ENCODE assay signal across 9 mouse cellular contexts in the genomic region with DNA sequence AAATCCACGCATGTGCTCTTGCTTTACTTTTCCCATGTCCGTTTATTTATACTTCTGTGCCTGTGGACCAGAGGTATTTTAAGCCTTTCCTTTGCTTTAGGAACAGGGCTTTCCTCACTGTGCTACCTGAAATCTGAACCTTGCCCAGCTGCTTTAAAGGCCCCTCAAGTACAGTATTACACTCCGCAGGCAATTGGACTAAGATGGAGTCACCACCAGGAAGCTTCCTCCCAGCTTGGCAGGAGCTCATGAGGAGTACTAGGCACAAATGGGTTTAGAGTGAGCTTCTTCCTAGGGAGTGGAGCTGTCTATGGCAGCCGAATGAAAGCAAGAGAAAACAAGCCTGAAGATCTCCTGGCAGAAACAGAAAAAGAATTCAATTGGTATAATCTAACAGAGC. TPM values are rescaled to one million over a fixed set of nuclear protein-coding genes. Genes with fewer than 3 reads are reported as not detected.
DNase-seq lines count a peak whose midpoint lies in the region; ATAC-seq and TF ChIP-seq lines count a peak whose summit lies in the region.
"Had no signal": no experiment of that assay in that cellular context is flagged by ENCODE, and none has a peak within 500 bp of the region (broad histone marks: within the 10 kb centered on the region; RNA-seq: fewer than 3 reads in every experiment).

No protein-coding gene starts in this region.

- H3K27me3 ChIP-seq in testis, adult 2 months (ENCODE audit: control insufficient read depth, insufficient read depth, low read length): no peaks in the 10 kb centered on the region
- peaks cover 3% of the 10 kb centered on the region; the same call in 1 of the 2 replicates for H3K27me3 ChIP-seq in intestine, embryonic 16.5 days (replicated peaks; ENCODE audit: control insufficient read depth, insufficient read depth, low read length)
- peaks cover 38% of the 10 kb centered on the region for H3K27me3 ChIP-seq in liver, embryonic 11.5 days (replicated peaks; ENCODE audit: control insufficient read depth, insufficient read depth, low read length)

- no peaks in the 10 kb centered on the region for H3K9me3 ChIP-seq in intestine, embryonic 16.5 days (ENCODE audit: control insufficient read depth, low read length)
- H3K9me3 ChIP-seq in liver, embryonic 11.5 days (ENCODE audit: control insufficient read depth, low read length): no peaks in the 10 kb centered on the region

- no peak for TF ChIP-seq POLR2A in testis, adult 2 months (IDR thresholded peaks at IDR 0.05; ENCODE audit: control insufficient read depth, low read depth, low read length)

- H3K4me3 ChIP-seq in testis, adult 2 months (ENCODE audit: control insufficient read depth, low read depth, low read length): no peak overlapping the region
- no peak overlapping the region for H3K4me3 ChIP-seq in intestine, embryonic 16.5 days (ENCODE audit: low read length)
- H3K4me3 ChIP-seq in liver, embryonic 11.5 days (ENCODE audit: low read depth, low read length): no peak overlapping the region
- H3K4me3 ChIP-seq: myocyte had no signal

- peak; percentile 66; the same call in 1 of the 2 replicates for ATAC-seq in frontal cortex, adult (ENCODE audit: low TSS enrichment)
- ATAC-seq in intestine, embryonic 16.5 days: peak; percentile 59; the same call in 1 of the 2 replicates
- ATAC-seq in liver, embryonic 11.5 days (replicated peaks; ENCODE audit: low FRiP score): no peak
- no peak for ATAC-seq in megakaryocyte, adult 5-6 weeks (ENCODE audit: poor library complexity, severe bottlenecking)

- DNase-seq in frontal cortex, adult 2 months (ENCODE audit: extremely low spot score in 1 of 2, low spot score in 1 of 2): no peak
- no peak for DNase-seq in testis, postnatal 10 days (ENCODE audit: low spot score)
- no peak for DNase-seq in liver, embryonic 11.5 days (ENCODE audit: low spot score)
- no peak for DNase-seq in right cerebral cortex, adult 18-20 months

- no peaks in the 10 kb centered on the region for H3K36me3 ChIP-seq in testis, adult 2 months (ENCODE audit: control insufficient read depth, insufficient read depth, low read length)
- H3K36me3 ChIP-seq in intestine, embryonic 16.5 days (ENCODE audit: control insufficient read depth, insufficient read depth, low read length): no peaks in the 10 kb centered on the region
- H3K36me3 ChIP-seq in liver, embryonic 11.5 days (ENCODE audit: control insufficient read depth, insufficient read depth, low read length): no peaks in the 10 kb centered on the region

- peaks cover 2% of the 10 kb centered on the region for H3K4me1 ChIP-seq in testis, adult 2 months (ENCODE audit: control insufficient read depth, insufficient read depth, low read length)
- no peaks in the 10 kb centered on the region for H3K4me1 ChIP-seq in intestine, embryonic 16.5 days (ENCODE audit: control insufficient read depth, insufficient read depth, low read length)
- no peaks in the 10 kb centered on the region for H3K4me1 ChIP-seq in liver, embryonic 11.5 days (replicated peaks; ENCODE audit: control insufficient read depth, insufficient read depth, low read length)

- no peak overlapping the region for H3K4me2 ChIP-seq in intestine, embryonic 16.5 days (ENCODE audit: low read depth, low read length)
- no peak overlapping the region for H3K4me2 ChIP-seq in liver, embryonic 11.5 days

- H3K9ac ChIP-seq in intestine, embryonic 16.5 days (ENCODE audit: low read depth, low read length): no peak overlapping the region
- no peak overlapping the region for H3K9ac ChIP-seq in liver, embryonic 11.5 days (ENCODE audit: low read depth, low read length)

- TF ChIP-seq CTCF in testis, adult 2 months (IDR thresholded peaks at IDR 0.05; ENCODE audit: control insufficient read depth, insufficient read depth, insufficient replicate concordance, low read depth, low read length): no peak

- peak overlapping the region; percentile 6; the same call in 1 of the 2 replicates for H3K27ac ChIP-seq in testis, adult 2 months (ENCODE audit: control insufficient read depth, insufficient read depth, low read depth, low read length)
- H3K27ac ChIP-seq in intestine, embryonic 16.5 days (ENCODE audit: low read length): no peak overlapping the region
- H3K27ac ChIP-seq in liver, embryonic 11.5 days (ENCODE audit: low read depth, low read length): no peak overlapping the region

- 50% methylated on average over 4 of the region's 4 CpGs for WGBS in intestine, embryonic 16.5 days
- WGBS in liver, embryonic 11.5 days: 35% methylated on average over 4 of the region's 4 CpGs

RNA-seq across cellular contexts. Expression of a gene that starts 2.2 kb away (rescaled TPM):
- 79.8 and 80.7 TPM in 2 replicates for polyA plus RNA-seq in frontal cortex, adult 2 months (2012; rRNA removed)
- polyA plus RNA-seq in testis, adult 2 months (2012; rRNA removed): 7.0 and 13.6 TPM in 2 replicates
- polyA plus RNA-seq in intestine, embryonic 16.5 days (2015; fragmentation: Nextera tagmentation; extraction: Ambion mirVana): 3.8 and 4.7 TPM in 2 replicates
- polyA plus RNA-seq in liver, embryonic 11.5 days (2014; fragmentation: Nextera tagmentation; extraction: Ambion mirVana): 0.66 and 0.86 TPM in 2 replicates
- not detected in 2 replicates for total RNA-seq in megakaryocyte, adult 5-6 weeks (2015)
- total RNA-seq in megakaryocyte, adult 5-6 weeks (2017): not detected in 2 replicates

RNA-seq across cellular contexts. Expression of a gene that starts 10.7 kb away (rescaled TPM):
- 0.44 and 0.54 TPM in 2 replicates for polyA plus RNA-seq in frontal cortex, adult 2 months (2012; rRNA removed)
- 2.3 and 3.1 TPM in 2 replicates for polyA plus RNA-seq in testis, adult 2 months (2012; rRNA removed)
- polyA plus RNA-seq in intestine, embryonic 16.5 days (2015; fragmentation: Nextera tagmentation; extraction: Ambion mirVana): 20.3 and 21.2 TPM in 2 replicates
- polyA plus RNA-seq in liver, embryonic 11.5 days (2014; fragmentation: Nextera tagmentation; extraction: Ambion mirVana): 32.9 and 34.3 TPM in 2 replicates
- total RNA-seq in megakaryocyte, adult 5-6 weeks (2015): 22.4 and 28.4 TPM in 2 replicates
- total RNA-seq in megakaryocyte, adult 5-6 weeks (2017): 26.9 and 27.1 TPM in 2 replicates

RNA-seq across cellular contexts. Expression of a gene that starts 20.4 kb away (rescaled TPM):
- 11.1 and 11.5 TPM in 2 replicates for polyA plus RNA-seq in frontal cortex, adult 2 months (2012; rRNA removed)
- polyA plus RNA-seq in testis, adult 2 months (2012; rRNA removed): 1.7 and 2.4 TPM in 2 replicates
- 25.1 and 27.0 TPM in 2 replicates for polyA plus RNA-seq in intestine, embryonic 16.5 days (2015; fragmentation: Nextera tagmentation; extraction: Ambion mirVana)
- 18.1 and 19.1 TPM in 2 replicates for polyA plus RNA-seq in liver, embryonic 11.5 days (2014; fragmentation: Nextera tagmentation; extraction: Ambion mirVana)
- 24.5 and 25.8 TPM in 2 replicates for total RNA-seq in megakaryocyte, adult 5-6 weeks (2015)
- total RNA-seq in megakaryocyte, adult 5-6 weeks (2017): 22.5 and 23.1 TPM in 2 replicates

Comparison
In these comparisons a context has a peak if more than half of its experiments do, and no peak if none do; other contexts are left out.
1. ATAC-seq: peak in frontal cortex, adult (single experiment) and intestine, embryonic 16.5 days (single experiment); none in liver, embryonic 11.5 days (single experiment) and megakaryocyte, adult 5-6 weeks (single experiment).